Mouse (Mus musculus): ENCODE measurements around the gene Gm10273.
"Not testable (repeated sequence)": the region's sequence is repeated elsewhere in the genome, so short reads cannot be mapped to it uniquely, and the experiment has no call there.

Gene Gm10273

DNA sequence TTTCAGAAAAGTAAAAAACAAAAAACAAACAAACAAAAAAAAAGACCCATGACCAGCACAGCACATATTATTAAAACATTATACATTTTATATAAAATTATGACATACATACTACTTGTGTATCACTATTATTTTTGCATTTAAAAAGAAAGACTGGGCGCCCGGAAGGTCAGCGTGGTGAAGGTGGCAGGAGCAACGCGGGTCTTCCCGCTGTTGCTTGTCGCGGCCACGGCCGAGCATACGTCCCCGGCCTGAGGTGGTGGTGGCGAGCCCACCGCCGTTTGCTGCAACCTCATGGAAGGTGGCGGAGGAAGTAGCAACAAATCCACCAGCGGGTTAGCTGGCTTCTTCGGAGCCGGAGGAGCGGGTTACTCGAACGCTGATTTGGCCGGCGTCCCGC lies at the start of gene Gm10273:
Gene Gm10273, plus strand, starts transcription at position 172 of the 400 bp plus-strand sequence.
- not testable (repeated sequence) for DNase-seq (ENCODE audit: low spot score)

DNA sequence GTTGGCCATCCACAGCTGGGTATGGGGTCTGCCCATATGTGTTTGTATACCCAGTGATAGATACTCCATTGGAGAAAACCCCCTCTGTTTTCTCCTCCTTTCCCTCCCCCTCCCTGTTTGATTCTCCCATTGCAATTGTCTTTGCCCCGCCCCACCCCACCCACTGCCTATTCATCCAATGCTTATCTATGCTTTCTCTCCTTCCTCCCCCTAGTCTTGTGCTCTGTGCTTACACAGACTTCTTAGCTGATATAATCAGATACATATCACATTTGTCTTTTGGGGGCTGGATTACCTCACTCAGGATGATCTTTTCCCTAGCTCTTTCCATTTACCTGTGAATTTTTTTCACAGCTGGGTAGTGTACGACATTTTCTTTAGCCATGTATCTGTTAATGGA lies 48.9 kb upstream of the Gm10273 start:
- DNase-seq (ENCODE audit: low spot score) = no peak

DNA sequence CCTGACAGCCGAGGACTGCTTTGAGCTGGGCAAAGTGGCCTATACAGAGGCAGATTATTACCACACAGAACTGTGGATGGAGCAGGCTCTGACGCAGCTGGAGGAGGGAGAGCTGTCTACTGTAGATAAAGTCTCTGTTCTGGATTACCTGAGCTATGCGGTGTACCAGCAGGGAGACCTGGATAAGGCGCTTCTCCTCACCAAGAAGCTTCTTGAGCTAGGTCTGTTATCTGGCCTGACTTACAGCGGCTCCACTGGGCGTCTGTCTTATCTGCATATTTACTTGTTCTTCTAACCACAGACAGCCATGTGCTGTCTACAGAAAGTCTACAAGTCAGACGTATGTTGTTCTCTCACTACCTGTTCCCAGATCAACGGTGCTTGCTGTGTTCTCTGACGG lies 47.2 kb upstream of the Gm10273 start:
- no peak for DNase-seq (ENCODE audit: low spot score)

DNA sequence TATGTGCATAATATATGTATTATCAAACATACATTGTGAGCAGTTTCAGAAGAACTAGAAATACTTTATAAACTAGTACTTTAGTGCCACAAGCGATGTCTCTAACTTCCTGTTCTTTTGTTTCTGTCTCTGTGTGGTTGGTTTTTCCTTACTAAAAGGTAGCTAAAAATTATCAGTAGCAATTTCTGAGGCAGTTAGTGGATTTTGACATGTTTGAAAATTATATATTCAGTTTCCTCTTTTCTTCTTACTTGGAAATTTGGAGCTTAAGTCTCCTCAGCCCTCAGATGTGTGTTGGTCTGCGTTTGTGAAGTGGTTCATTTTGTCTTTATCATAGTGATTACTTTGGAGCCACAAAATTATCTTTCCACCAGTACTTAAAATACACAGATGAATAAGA lies 45.9 kb upstream of the Gm10273 start:
- no peak for DNase-seq (ENCODE audit: low spot score)

DNA sequence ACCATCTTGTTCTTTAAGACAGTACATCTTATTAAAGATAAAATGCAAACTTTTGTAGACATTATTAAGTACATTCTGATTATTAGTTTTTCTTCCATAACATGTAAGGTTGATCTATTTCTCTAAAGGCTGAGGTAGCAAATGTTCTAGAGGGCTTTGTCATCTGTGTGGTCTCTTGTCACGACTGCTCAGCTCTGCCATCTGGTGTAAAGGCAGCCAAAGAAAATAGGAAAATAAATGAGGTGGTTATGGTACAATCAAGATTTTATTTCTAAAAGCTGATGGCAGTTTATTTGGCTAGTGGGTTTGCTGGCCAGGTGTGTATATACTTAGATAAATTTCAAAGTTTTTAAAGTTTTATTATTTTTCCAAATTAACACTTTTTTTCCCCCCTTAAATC lies 42.4 kb upstream of the Gm10273 start:
- no peak for DNase-seq (ENCODE audit: low spot score)

DNA sequence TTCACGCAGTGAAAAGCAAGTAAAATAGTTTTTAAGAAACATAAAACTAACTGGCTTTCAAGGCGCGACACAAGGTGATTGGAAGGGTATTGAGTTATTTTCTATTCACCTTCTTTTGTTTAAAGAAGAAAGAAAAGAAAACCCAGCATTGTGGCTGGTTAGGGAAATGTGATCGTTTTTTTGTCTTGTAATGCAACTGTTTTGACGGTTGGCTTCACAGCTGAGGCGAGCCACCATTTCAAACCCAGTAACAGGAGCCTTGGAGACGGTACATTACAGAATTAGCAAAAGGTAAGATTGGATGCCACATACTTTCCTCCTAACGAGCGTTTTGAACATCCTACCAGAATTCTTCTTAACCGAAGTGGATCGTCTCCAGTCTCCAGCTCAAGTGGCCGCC lies 41.3 kb upstream of the Gm10273 start:
- no peak for DNase-seq (ENCODE audit: low spot score)

DNA sequence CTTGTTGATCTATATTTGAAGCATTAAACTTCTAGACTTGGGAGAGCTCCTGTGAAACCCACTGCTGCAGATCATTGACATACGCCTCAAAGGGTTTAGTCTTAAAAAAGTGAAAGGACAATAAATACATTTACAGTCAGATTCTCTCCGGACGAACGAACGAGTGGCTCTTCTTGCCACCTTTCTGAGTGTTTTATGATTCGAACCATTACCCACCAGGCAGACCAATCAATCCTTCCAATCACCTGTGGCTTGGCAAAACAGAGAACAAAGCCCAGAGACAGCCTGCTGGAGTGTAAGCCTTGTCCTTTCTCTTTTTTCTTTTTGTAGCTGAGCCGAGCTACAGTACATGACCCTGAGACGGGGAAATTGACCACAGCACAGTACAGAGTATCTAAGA lies 40.4 kb upstream of the Gm10273 start:
- DNase-seq (ENCODE audit: low spot score) = no peak

DNA sequence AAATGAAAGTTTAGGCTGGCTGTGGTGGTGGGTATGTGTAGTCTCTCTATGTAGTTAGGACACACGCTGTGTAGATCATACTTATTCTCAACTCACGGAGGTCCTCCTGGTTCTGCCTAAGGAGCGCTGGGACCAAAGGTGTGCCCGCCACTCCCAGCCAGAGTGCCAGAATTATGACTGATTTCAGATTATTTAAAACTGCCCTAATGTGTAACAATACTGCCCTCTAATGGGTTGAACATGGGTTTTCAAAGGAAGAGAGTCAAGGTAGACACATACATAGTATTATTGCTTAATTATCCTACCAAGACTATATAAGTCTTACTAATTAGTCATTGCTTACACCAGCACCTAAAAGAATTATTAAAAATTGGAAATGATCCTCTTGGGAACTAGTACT lies 36.7 kb upstream of the Gm10273 start:
- no peak for DNase-seq (ENCODE audit: low spot score)

DNA sequence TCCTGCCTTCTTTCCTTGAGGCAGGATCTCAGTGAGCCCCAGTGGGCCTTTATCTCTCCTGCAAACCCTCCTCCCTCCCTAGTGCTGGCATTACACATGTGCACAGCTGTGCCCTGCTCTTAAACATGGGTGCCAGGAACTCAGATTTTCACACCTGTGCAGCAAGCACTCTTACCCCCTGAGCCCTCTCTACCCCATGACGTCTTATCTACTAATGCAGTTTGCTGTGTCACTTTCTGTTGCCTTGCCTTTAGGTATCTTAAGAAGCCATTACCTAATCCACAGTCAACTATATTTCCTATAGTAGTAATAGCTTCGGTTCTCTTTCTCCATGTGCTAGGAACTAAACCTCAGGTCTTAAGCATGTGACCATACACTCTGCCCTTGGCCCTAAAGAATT lies 32.2 kb upstream of the Gm10273 start:
- no peak for DNase-seq (ENCODE audit: low spot score)

DNA sequence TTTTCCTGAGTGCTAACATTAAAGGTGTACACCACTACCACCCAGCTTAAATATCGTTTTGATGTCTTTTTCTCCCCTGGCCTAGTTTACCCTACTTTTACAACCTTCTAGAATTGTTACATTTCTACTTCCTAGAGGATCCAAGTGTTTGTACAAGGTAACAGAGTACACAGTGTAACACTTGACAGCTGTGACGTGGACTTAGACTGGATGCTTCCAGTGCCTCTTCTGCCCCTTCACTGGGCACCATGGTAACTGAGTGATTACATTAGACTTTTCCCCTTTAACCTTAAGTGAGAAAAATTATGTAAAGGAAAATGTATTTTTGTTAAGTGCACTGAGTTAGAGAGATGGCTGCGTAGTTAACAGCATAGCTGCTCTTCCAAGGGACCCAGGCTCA lies 30.9 kb upstream of the Gm10273 start:
- DNase-seq (ENCODE audit: low spot score) = no peak

DNA sequence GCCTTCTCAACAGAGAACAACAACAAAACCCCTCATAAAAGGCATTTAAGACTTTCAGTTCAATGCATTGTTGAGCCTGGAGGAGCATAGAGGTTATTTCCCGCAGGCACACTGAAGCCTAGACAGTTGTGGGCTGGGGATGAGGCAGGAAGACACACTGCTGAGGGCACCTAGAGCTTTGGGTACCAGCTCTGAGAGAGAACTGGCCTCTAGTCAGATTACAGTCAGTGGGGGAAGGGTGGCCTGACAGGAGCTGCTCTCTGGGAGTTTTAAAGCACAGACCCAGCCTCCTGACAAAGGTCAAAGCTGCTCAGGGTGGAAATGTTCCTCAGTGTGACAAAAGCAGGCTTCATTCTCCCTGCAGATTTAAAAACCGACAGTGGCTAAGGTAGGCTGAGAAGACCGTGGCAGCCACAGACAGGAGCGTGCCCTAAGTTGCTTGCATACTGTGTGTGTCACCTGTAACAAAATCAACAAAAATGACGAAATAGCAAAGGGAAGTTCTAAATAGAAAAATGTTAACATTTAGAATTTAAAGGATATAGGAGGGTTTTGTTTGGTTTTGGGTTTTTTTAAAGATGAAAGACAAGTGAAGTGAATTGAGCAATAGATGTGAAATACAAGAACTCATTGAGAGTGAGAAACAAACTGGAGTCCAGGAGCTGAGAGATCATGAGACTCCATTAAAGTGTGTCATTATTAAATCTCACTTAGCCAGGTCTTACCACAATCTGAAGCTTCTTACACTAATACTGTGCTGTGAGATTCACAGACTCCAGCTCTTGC lies 29.4 kb upstream of the Gm10273 start:
- no peak for DNase-seq (ENCODE audit: low spot score)

DNA sequence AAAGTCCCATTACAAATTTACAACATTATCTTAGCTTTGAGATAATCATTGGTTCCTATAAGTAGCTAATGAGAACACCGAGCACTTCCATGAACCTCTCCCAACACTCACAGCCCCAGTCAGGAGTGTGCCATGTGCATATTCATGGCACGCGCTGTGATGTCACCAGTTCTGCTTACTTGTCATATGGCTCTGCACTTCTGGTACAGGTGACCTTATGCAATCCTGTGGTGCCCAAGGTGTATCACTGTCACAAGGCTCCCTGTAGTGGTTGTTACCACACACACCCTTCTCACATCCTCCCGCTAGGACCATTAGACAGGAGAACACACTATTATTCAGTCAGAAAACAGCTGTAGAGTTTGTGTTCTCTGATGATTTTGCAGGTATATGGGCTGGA lies 28.7 kb upstream of the Gm10273 start:
- DNase-seq (ENCODE audit: low spot score) = no peak

DNA sequence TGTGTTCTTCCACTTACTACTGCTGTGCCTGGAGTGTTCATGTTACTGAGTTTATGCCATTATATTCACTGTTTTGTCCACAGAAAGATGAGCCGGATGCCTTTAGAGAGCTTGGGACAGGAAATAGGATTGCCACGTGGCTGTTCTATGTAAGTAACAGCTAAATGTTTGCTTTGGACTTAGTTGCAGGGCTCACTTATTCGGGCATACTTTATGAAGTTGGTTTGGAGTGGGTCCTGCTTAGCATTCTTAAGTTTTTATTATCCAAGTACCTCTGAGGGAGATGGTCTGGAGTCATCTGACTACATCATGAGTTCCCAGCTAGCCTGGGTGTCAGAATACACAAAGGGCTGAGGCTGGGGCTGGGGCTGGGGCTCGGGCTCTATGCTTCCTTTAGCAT lies 28.2 kb upstream of the Gm10273 start:
- no peak for DNase-seq (ENCODE audit: low spot score)

DNA sequence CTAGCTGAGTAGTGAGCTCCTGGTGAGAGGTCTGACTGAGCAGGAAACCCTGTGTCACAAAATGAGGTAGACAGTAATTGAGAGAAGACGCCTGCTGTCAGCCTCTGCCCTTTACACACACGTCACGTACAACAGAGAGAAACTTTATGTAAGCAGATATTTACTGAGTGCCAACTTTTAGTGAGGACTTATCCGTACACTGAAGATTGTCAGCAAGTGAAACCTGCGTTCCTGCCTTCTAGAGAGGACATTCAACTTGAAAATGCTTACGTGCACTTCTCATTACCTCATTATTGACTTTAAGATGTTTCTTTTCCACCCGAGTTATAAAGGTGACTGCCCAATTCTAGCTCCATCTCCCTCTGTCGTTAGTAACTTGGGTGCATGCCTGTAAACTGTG lies 26.7 kb upstream of the Gm10273 start:
- no peak for DNase-seq (ENCODE audit: low spot score)

DNA sequence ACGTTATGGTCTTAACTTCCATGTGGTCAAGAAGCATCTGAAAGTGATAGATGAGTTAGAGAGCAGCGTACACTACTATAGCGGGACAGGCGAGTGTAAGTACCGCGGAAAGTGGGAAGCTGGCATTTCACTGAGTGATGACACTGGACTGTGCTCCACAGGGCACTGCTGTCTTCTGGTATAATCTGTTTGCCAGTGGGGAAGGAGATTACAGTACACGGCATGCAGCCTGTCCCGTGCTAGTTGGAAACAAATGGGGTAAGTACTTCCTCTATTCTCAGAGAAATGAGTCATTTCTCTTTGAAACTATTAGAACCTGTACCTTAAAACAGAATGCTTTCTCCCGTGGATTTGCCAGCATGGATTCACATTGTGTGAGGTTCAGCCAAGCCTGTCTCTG lies 26.0 kb upstream of the Gm10273 start:
- DNase-seq (ENCODE audit: low spot score) = no peak

DNA sequence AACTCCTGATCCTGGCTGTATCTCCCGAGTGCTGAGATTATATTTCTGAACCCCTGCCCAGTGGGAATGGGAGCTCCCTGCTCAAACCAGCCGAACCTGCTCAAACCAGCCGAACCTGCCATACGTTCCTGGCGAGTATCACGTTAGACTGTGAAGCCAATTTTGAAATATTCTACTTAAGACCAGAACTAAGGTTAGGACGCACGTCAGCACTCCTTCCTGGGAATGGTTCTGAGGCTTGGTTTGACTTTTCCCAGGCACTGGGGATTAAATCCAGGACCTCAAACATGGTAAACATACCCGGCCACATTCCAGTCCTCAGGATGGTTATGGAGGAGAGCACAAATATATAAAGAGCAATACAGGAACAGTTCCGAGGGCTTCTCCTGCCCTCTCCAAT lies 17.5 kb upstream of the Gm10273 start:
- DNase-seq (ENCODE audit: low spot score) = no peak

DNA sequence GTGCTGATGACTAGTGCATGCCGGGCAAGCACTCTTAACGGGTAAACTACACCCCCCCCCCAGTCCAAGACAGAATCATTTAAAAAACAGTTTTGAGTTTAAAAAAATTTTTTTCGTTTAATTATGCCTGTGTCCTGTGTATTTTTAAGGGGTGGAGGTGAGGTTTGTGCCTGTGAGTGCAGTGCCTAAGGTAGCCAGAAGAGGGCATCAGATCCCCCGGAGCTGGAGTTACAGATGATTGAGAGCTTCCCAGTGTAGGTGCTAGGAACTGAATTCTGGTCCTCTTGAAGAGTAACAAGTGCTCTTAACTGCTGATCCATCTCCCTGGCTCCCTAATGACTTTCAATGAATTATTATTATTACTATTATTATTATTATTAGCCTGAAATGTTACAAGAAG lies 16.7 kb upstream of the Gm10273 start:
- DNase-seq (ENCODE audit: low spot score) = no peak

DNA sequence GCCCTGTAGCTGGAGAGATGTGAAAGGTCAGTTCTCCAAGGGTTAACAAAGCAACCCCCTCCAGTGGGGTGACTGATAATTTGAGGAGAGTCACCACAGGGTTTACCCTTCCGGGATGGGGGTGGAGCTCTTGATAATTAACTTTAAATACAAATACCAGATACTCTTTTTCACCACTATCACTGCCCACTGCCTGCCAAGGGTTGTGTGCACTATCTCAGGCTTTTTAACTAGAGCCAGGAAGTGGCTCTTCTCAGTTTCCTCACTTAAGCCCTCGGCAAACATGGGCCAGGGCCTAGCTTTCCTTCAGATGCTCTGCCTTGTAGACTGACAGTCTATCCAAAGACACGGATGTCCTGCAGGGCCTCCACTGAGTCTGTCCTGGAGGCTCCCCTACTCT lies 15.5 kb upstream of the Gm10273 start:
- no peak for DNase-seq (ENCODE audit: low spot score)

DNA sequence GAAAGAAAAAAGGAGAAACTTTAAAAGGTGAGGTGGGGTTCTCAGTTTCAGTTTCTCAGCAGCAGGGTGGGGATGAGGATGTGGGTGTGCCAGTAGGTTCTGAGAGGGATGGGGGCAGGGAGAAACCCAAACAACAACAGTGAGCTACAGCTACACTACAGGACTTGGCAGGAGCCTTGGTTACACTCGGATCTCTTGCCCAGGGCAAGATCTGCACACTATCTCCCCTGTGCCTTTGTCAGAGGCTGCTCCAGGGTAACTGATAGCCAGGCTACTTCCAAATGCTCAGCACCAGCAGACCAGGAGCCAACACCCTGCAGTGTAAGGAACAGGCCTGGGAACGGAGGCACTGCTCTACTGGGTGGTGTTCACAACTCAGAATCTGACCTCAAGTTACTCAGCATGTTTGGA lies 15.0 kb upstream of the Gm10273 start:
- no peak for DNase-seq (ENCODE audit: low spot score)

DNA sequence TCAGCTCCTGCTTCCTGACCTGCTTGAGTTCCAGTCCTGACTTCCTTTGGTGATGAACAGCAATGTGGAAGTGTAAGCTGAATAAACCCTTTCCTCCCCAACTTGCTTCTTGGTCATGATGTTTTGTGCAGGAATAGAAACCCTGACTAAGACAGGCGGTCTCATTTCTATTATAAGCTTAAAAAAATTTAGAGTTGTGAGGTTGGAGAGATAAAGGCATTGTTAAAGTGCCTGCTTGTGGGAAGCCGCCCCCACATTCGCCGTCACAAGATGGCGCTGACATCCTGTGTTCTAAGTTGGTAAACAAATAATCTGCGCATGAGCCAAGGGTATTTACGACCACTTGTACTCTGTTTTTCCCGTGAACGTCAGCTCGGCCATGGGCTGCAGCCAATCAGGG lies 13.9 kb upstream of the Gm10273 start:
- DNase-seq (ENCODE audit: low spot score) = not testable (repeated sequence)

DNA sequence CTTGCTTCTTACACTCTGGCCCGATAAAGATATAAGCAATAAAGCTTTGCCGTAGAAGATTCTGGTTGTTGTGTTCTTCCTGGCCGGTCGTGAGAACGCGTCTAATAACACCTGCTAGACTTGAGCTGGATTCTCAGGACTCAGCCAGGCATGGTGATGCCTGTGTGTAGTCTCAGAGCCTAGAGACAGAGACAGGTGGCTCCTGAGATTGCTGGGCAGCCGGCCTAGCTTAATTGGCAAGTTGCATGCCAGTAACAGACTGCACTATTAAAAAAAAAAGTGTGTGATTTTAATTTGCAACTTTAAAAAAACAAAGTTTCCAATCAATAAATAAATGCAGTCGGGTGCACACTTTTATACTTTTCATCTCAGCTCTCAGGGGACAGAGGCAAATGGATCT lies 8.5 kb upstream of the Gm10273 start:
- DNase-seq (ENCODE audit: low spot score) = no peak

DNA sequence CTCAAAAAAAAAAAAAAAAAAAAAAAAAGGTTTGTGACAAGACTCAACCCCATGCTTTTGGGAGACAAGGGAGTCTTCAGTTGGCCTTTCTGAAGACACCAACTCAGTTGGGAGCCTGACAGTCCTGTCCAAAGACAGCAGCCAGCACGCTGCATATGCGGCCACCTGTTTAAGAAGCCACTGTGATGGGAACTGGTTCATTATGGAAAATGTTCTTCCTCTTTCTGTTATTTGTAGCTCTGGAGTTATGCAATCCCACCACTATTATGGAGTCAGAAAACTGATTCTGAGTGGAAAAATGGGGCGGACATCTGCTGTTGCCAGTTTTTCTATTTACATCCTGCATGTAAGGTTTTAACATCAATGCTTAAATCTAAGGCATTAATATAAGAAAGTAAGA lies 5.8 kb upstream of the Gm10273 start:
- DNase-seq (ENCODE audit: low spot score) = no peak

DNA sequence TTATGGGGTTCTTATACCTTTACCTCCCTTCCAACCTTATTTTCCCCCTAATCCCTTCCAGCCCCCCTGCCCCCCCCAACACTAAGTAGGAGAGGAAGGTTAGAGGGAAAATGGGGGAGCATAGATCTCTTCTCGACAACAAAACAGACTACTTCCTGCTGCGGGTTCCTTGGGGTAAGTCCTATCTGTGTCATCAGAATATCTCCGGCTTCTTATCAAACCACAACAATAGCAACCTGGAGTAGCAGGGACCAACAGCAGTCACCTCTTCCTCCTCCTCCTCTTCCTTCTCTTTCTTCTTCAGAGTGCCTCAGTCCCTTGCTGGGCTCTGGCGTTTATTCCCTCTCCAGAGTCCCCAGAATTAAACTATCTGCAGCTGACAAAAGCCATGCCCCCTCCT lies 3.5 kb upstream of the Gm10273 start:
- no peak for DNase-seq (ENCODE audit: low spot score)
